Mouse (Mus musculus) mature B cell (primary cell): Measurements from ENCODE around the gene Ciao1.
"Not testable (repeated sequence)": the region's sequence is repeated elsewhere in the genome, so short reads cannot be mapped to it uniquely, and the experiment has no call there.

Source experiments
- in situ Hi-C: fragments of 300-500 bp; cut with MboI; formaldehyde crosslinking; loops from 2 replicates; pipeline ENCODE4 v1.14.3; 2019

The Ciao1 gene

DNA sequence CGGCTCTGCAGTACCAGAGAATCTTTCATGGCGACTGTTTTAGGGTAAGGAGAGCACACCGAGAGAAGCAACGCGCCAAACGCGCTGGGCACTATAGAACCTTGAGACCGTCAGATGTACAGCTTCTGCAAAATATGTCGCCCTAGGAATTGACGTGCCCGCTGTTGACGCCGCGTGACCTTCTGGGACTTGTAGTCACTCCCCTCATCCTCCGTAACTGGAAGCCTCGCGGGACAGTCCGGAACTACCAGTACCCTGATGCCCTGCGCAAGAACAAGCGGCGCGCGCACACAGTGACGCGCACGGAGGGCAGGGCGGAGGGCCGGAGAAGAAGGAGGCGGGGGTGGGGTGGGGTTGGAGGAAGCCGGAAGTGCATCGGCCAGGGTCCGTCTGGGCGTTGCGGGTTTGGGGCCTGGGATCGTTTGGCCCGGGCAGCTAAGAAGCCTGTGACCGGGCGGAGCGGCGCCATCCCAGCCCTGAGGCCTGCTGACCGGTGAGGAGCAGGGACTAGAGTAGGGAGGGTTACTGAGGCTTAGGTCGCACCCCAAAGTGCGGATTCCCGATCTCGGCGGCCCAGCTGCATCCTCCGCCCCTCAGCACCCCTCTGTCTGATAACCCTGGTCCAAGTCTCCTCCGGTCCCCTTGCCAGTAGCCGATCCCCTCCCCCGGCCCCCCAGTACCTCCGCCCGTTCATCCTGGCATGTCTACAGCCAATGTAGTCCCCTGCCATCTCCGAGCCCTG is at the start of gene Ciao1, which contains the start of gene Tmem127:
Gene Ciao1, minus strand, starts transcription at position 225 of the 742 bp plus-strand sequence.
Gene Tmem127, plus strand, starts transcription at position 317 of the 742 bp plus-strand sequence.
- in situ Hi-C loops = no loop called here

- in situ Hi-C loops = no loop called here
Observed at GRCm38 (mm10) chr2:127297001-127297805, 49.6 kb upstream of the Ciao1 start.

DNA sequence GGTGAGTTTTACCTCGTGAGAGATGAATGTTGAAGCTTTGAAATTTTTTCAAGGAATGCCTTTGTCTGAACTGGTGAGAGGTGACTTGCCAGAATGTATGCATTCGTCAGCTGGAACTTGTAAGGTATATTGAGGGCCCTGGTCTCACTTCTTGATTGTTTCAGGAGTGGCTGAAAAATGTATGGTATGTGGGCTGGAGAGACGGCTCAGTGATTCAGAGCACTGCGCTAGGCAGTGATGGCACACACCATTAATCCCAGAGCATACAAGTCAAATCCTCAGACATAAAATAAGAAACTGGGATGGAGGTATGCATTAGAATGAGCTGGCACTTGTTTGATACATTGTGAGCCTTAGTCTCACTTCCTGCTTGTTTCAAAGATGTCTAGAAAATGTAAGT is 44.6 kb upstream of the Ciao1 start:
- in situ Hi-C loops = no loop called here

GRCm38 (mm10) chr2:127278162-127278561 is 30.5 kb upstream of the Ciao1 start:
- in situ Hi-C loops = no loop called here

GRCm38 (mm10) chr2:127275551-127276320 is 28.1 kb upstream of the Ciao1 start:
- in situ Hi-C loops = no loop called here

DNA sequence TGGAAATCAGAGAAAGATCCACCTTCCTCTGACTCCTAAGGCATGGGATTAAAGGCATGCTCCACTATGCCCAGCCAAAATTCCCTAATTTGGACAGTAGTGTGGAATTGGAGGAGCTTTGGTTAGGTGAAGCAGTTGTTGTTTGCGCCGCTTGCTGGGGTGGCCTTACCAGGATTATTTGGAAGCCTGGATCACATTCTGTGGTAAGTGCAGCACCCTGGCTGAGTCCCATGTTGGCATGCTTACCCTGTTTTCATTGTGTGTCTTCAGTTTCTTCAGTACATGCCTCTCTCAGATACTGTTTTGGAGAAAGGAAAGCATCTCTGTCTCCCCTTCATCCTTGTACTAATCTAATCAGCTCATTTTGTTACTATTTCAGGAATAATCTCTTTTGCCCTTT is 27.0 kb upstream of the Ciao1 start:
- in situ Hi-C loops = no loop called here

DNA sequence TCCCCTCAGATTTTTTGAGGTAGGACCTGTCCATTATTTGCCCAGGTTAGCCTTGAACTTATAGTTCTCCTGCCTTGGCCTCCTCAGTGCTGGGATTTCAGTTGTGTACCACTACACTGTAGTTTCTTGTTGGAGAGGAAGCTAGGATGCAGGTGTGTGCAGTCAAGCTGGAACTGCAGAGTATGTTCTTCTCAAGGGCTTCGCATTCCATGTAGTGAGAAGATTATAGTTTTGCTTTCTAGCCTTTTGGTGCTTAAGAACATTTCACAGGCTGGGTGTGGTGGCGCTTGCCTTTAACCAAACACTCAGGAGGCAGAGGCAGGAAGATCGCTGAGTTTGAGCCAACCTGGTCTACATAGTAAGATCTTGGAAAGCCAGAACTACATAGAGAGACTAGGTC is 25.2 kb upstream of the Ciao1 start:
- in situ Hi-C loops = no loop called here

GRCm38 (mm10) chr2:127272049-127272448 is 24.4 kb upstream of the Ciao1 start:
- in situ Hi-C loops = not testable (repeated sequence)

GRCm38 (mm10) chr2:127271042-127271515 is 23.5 kb upstream of the Ciao1 start:
- in situ Hi-C loops = no loop called here

DNA sequence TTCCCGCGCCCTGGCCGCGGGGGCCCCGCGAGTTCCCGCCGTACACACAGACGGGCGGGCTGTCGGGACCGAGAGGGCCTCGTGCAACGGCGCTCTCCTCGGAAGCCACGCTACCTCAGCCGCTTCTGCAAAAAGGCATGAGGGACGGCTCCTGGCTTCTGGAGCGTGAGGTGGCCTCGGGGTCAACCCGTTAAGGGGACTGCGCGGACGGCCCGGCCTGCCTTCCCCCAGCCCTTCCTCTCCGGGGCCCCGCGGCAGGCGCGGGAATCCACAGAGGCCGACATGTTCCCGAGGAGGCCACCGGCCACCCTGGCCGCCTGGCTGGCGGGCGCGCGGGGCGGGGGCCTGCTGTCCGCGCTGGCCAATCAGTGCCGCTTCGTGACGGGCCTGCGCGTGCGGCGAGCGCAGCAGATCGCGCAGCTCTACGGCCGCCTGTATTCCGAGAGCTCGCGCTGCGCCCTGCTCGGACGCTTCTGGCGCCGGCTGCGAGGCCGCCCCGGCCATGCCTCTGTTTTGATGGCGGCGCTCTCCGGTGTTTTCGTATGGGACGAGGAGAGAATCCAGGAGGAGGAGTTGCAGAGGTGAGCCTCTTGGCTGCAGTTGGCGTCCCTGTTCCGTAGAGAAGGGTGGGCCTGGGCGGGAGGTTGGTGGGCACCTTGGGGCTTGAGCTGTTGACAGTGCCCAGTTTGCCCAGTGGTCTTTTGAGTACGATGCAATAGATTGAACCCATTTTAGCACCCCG is 22.9 kb upstream of the Ciao1 start:
- in situ Hi-C loops = no loop called here

DNA sequence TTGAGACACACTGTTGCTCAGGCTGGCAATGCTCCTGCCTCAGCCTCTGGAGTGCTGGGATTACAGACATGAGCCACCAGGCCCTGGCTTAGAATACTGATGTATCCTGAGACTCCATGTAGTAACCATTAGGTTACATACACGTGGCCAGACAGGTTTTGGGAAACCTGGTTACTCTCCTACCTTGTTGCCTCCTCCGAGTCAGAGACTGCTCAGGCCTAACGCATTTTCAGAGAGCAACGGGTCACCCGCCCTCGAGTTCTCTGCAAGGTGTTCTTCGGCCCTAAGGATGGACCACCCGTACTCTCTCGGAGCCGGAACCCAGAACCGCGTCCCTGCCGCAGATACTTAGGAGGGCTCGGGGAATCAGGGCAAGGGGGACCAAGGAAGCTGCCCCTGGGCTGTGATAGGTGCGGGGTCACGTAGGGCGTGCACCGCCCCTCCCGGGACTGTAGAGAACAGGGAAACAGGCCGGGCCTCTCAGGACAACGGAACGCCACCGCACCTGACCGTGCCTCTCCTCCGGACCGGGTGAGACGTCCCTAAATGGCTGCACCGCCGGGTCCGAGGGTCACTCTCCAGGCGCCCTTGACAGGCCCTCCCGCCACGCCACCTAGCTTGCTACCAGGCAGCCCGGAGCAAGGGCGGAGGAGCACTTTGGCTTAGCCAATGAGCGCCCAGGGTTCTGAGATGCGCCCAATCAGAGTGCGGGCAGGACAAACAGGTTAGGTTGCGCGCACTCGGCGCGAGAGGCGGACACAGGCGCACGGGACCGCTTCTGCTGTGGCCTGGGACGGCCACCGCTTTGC is 22.1 kb upstream of the Ciao1 start, which contains the start of gene Stard7:
Gene Stard7, plus strand, starts transcription at position 728 of the 809 bp plus-strand sequence.
- in situ Hi-C loops = no loop called here

- in situ Hi-C loops = no loop called here
Observed at GRCm38 (mm10) chr2:127267854-127268253, 20.2 kb upstream of the Ciao1 start.

- in situ Hi-C loops = no loop called here
Observed at GRCm38 (mm10) chr2:127262480-127262879, 14.9 kb upstream of the Ciao1 start.

- in situ Hi-C loops = loop anchor here (10.0 kb wide), 1 partner anchor 85 kb away; no protein-coding TSS in a partner anchor
Observed at GRCm38 (mm10) chr2:127259340-127259739, 11.7 kb upstream of the Ciao1 start.

DNA sequence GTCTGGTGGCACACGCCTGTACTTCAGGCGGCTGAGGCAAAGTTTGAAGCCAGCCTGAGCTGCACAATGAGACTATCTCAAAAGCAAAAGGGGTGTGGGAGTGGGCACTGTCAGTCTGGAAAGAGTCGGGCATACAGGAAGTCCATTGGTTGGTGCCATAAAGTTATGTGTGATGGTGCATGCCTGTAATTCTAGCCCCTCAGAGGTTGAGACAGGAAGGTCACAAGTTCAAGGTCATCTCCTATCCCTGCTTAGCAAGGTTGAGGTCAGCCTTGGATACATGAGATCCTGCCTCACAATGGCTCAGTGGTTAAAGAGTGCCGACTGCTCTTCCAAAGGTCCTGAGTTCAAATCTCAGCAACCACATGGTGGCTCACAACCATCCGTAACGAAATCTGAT is 7.7 kb upstream of the Ciao1 start:
- in situ Hi-C loops = loop anchor here (10.0 kb wide), 1 partner anchor 90 kb away; no protein-coding TSS in a partner anchor

GRCm38 (mm10) chr2:127254604-127255134 is 7.1 kb upstream of the Ciao1 start:
- in situ Hi-C loops = loop anchor here (10.0 kb wide), 1 partner anchor 90 kb away; no protein-coding TSS in a partner anchor

DNA sequence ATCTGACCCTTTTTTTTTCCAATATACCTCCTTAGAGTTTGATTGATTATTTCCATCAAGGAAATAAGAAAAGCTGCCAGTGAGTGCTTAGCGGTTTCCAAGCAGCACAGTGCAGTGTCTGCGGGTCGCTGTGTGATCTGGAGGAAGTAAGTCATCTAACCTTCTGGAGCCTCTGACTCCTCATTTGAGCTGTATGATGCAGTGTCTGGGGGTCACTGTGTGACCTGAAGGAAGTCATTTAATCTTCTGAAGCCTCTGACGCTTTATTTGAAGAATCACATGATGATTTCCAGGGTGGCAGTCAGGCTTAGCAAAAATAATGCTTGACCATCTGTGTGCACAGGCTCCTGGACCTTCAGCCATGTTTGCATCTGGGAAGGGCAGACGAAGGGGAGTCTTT is 5.2 kb upstream of the Ciao1 start:
- in situ Hi-C loops = loop anchor here (10.0 kb wide), 1 partner anchor 92 kb away; no protein-coding TSS in a partner anchor

DNA sequence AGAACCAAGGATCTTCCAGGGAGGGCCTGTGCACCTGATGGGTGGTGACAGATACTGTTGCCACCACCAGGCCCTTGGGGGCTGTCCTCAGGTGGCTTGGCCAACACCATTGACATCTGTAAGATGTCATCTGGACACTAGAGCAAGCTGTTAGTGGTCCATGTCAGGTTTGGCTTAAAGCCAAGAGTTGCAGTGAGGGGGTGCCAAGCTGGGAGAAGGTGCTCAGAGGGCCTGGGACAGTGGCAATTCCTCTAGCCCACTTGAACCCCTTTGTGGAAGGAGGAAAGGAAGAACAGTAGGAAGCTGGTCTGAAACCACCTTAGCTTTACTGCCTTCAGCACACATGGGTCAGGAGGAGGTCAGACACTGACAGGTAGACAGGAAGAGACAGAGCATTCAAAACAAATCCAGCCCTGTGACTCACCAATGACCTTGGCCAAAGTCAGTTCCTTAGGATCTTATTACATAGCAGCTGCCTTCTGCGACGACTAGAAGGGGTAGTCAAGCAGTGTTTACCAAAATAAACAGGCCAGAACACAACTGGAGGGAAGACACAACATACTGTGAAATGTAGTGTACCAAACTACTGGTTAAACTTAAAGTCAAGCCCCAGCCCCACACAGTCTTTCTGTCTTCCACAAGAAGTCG is 4.4 kb upstream of the Ciao1 start:
- in situ Hi-C loops = loop anchor here (10.0 kb wide), 1 partner anchor 93 kb away; no protein-coding TSS in a partner anchor

DNA sequence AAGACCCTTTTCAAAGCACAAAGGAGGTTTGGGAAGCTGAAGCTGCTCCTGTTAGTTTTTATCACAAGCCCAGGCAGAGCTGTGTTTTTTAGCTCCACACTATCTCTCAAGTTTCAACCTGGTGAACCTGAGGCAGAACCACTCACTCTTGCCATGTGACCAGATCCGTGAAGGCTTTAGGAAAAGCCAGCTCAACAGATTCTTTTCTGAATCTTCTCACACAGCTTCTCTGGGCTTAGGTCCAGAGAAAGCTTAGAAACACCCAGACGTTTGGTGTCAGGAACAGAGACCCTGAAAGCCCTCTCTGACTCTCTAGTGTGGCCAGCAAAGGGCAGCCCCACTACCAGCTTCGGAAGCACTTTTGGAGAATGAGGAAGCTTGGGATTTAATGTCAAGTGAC is 3.8 kb upstream of the Ciao1 start:
- in situ Hi-C loops = loop anchor here (10.0 kb wide), 1 partner anchor 93 kb away; no protein-coding TSS in a partner anchor
